Mouse (Mus musculus): ENCODE measurements around the gene Pdia2.
"Not testable (repeated sequence)": the region's sequence is repeated elsewhere in the genome, so short reads cannot be mapped to it uniquely, and the experiment has no call there.

The Pdia2 gene

GRCm38 (mm10) chr17:26200831-26201705 is 2.2 kb upstream of the Pdia2 start:
- DNase-seq (ENCODE audit: low read depth, low spot score) = peak; percentile 23

- no peak for DNase-seq (ENCODE audit: low read depth, low spot score)
Observed at GRCm38 (mm10) chr17:26192481-26193190, 6.3 kb downstream of the Pdia2 start.

DNA sequence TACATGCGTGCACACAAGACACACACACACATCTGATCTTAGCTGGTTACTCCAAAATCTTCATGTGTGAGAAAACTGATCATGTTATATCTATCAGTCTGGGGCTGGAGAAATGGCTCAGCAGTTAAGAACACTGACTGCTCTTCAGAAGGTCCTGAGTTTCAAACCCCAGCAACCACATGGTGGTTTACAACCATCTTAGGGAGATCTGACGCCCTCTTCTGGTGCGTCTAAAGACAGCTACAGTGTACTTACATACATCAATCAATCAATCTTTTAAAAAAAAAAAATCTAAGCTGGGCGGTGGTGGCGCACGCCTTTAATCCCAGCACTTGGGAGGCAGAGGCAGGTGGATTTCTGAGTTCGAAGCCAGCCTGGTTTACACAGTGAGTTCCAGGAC is 7.4 kb downstream of the Pdia2 start:
- DNase-seq (ENCODE audit: low read depth, low spot score) = peak; percentile 32

- DNase-seq (ENCODE audit: low read depth, low spot score) = no peak
Observed at GRCm38 (mm10) chr17:26188091-26188805, 10.6 kb downstream of the Pdia2 start.

DNA sequence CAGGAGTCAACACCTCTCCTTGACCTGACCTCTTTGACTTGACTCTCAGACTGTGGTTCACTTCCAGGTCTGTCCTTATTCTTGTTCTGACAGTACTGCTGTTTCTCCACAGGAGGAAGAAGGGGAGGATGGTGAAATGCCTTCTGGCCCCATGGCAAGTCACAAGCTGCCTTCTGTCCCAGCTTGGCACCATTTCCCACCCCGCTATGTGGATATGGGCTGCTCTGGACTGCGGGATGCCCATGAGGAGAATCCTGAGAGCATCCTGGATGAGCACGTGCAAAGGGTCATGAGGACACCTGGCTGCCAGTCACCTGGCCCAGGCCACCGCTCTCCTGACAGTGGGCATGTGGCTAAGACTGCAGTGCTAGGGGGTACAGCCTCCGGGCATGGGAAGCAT is 11.3 kb downstream of the Pdia2 start:
- no peak for DNase-seq (ENCODE audit: low read depth, low spot score)

- DNase-seq (ENCODE audit: low read depth, low spot score) = no peak
Observed at GRCm38 (mm10) chr17:26181179-26181578, 17.7 kb downstream of the Pdia2 start.

DNA sequence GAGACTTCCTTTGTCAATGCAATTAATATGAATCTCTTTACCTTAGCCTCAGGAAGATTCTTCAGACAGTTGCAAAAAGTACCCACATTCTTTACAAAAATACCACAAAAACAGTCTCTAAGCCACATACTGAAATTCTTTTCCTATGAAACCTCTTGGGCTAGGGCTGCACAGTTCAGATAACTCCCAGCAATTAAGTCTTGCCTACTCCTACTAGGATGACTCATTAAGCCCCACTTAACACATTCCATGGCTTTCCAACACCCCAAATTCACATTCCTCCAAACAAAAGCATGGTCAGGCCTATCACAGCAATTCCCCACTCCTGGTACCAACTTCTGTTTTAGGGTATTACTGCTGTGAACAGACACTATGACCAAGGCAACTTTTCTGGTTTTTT is 20.3 kb downstream of the Pdia2 start:
- no peak for DNase-seq (ENCODE audit: low read depth, low spot score)

GRCm38 (mm10) chr17:26175248-26175647 is 23.6 kb downstream of the Pdia2 start:
- not testable (repeated sequence) for DNase-seq (ENCODE audit: low read depth, low spot score)

- peak; percentile 85 for DNase-seq (ENCODE audit: low read depth, low spot score)
Observed at GRCm38 (mm10) chr17:26168039-26168438, 30.8 kb downstream of the Pdia2 start.

GRCm38 (mm10) chr17:26162736-26163135 is 36.2 kb downstream of the Pdia2 start:
- no peak for DNase-seq (ENCODE audit: low read depth, low spot score)

DNA sequence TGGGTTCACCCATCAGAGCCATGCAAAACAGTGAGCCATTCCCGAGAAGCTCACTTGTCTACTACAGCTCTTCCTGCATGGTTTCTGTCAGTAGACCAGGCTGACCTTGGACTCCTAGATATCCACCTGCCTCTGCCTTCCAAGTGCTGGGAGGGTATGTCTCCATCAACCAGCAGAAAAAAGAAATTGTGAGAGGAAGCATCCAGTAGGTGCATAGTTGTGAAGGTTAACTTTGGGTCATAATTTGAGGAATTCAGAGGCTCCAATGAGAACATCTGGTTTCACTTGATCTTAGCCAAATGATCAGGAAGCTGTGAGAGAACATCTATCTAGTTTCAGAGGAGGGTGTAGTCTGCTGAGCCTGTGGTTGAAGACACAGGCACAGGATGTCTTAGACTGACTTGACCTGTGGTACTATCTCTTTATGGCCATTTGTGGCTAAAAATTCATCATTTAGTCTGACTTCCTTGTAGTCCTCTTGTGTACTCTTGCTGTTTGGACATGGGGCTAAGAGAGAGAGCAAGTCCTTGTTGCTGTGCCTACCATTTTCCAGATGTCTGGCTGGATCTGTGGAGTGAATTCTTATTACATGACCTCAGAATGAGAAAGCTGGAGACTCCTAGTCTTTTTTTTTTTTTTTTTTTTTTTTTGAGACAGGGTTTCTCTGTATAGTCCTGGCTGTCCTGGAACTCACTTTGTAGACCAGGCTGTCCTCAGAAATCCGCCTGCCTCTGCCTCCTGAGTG is 46.8 kb downstream of the Pdia2 start:
- no peak for DNase-seq (ENCODE audit: low read depth, low spot score)

GRCm38 (mm10) chr17:26149056-26149455 is 49.8 kb downstream of the Pdia2 start:
- peak; percentile 17 for DNase-seq (ENCODE audit: low read depth, low spot score)
